Mouse (Mus musculus) limb, embryonic 10.5 days (tissue): ENCODE measurements around the gene Slc2a4. TPM values are rescaled to one million over a fixed set of nuclear protein-coding genes. Genes with fewer than 3 reads are reported as not detected.

Experiments
- DNase-seq: peaks from one replicate; pipeline ENCODE4 v3.0.0-alpha.2; 2017; ENCODE audit warnings: low spot score
- H3K27ac ChIP-seq: fragments of 300-500 bp; sonication (generic); 2 replicates; pipeline ENCODE4 v1.5.1; 2016; ENCODE audit warnings: mild to moderate bottlenecking
- H3K27me3 ChIP-seq: fragments of 300-500 bp; sonication (generic); 2 replicates; pipeline ENCODE4 v1.6.1; 2016; ENCODE audit warnings: low read depth, mild to moderate bottlenecking; ENCODE audit not compliant: poor library complexity, severe bottlenecking
- H3K36me3 ChIP-seq: fragments of 300-500 bp; sonication (generic); 2 replicates; pipeline ENCODE4 v1.6.1; 2016; ENCODE audit warnings: mild to moderate bottlenecking, moderate library complexity
- H3K4me1 ChIP-seq: fragments of 300-500 bp; sonication (generic); 2 replicates; pipeline ENCODE4 v1.6.1; 2016
- H3K4me3 ChIP-seq: fragments of 300-500 bp; sonication (generic); 2 replicates; pipeline ENCODE4 v1.5.1; 2016; ENCODE audit warnings: mild to moderate bottlenecking, moderate library complexity
- H3K9me3 ChIP-seq: fragments of 300-500 bp; sonication (generic); replicated peaks from 2 replicates; pipeline ENCODE4 v1.6.1; 2016; ENCODE audit warnings: mild to moderate bottlenecking
- WGBS: fragments of 180-500 bp; shearing (Covaris S2); methylation state at CpG from one replicate; pipeline ENCODE4 v1.1.7; 2016; 5-methylcytosine and 5-hydroxymethylcytosine counted together
- polyA plus RNA-seq: library from polyadenylated mRNA; unstranded; fragments of >200 nt; fragmentation: Nextera tagmentation; extraction: Ambion mirVana; gene quantifications from 2 replicates; pipeline ENCODE4 v1.2.1, GENCODE M21; 2016

Slc2a4 gene
- 19.9 and 29.3 TPM in 2 replicates for polyA plus RNA-seq

DNA sequence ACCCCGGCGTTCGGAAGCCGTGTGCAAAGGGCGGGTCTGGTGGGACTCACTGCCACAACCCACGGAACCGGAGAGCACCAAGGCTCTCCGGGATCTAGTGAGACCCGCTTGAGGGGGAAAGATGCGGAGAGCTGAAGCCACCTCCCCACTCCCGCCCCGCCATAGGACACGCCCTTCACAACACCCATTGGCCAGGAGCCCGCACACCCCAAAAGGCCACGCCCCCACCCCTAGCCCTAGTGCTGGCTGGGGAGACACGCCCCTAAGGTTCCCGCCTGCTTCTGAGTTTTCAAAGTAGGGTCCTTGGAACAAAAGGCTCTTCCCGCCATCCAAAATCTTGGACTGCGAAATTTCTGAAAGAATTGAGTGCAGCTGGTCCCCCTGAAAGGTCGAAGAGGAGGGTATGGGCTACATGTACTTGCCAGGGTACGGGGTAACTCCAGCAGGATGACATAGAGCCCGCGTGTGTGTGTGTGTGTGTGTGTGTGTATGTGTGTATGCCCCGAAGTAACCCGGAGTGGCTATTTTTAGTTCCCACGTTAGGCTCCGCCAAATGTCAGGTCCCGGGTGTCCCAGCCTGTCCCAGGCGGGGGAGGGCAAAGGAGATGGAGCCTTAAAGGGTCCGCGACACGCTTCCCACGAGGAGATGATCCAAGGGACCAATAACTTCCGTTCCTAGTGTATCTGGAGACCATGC, at the start of gene Slc2a4:
Gene Slc2a4, minus strand, starts transcription at position 123 of the 697 bp plus-strand sequence.
- DNase-seq: peak; percentile 96
- Histone ChIP-seq H3K27ac (peak within 1 kb of the TSS; percentile 96), H3K4me3 (peak within 1 kb of the TSS; percentile 57), H3K4me1 (peaks cover 31% of the 10 kb centered on the region), H3K27me3 (no peaks in the 10 kb centered on the region), H3K36me3 (peaks cover 34% of the 10 kb centered on the region), H3K9me3 (no peaks in the 10 kb centered on the region)
- under 1% methylated on average over 32 of the region's 34 CpGs for WGBS

DNA sequence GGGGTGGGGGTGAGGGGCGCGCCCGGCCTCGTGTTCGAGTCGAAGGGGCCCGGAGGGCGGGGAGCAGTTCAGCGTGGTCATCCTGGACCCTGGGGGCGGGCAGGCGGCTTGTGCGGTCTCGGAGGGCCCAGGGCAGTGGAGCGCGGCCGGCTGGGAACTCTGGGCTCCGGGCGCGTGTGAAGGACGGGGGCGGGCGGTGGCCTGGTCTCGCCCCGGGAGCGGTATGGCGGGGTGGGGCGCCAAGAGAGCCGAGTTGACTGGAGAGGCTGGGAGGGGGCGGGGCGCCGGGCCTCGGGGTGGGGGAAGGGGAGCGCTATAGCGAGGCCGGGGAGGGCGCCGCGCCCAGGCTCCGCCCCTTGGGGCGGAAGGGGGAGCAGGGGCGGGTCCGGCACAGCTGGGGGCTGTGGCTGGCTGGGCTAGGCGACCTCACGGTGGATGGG, 49.1 kb upstream of the Slc2a4 start:
- peak overlapping the region; percentile 98 for H3K4me3 ChIP-seq
- peaks cover 44% of the 10 kb centered on the region for H3K4me1 ChIP-seq
- H3K27me3 ChIP-seq: no peaks in the 10 kb centered on the region
- H3K27ac ChIP-seq: peak overlapping the region; percentile 98
- H3K9me3 ChIP-seq: no peaks in the 10 kb centered on the region
- DNase-seq: peak; percentile 95
- peaks cover 49% of the 10 kb centered on the region for H3K36me3 ChIP-seq
- under 1% methylated on average over 44 of the region's 44 CpGs for WGBS

DNA sequence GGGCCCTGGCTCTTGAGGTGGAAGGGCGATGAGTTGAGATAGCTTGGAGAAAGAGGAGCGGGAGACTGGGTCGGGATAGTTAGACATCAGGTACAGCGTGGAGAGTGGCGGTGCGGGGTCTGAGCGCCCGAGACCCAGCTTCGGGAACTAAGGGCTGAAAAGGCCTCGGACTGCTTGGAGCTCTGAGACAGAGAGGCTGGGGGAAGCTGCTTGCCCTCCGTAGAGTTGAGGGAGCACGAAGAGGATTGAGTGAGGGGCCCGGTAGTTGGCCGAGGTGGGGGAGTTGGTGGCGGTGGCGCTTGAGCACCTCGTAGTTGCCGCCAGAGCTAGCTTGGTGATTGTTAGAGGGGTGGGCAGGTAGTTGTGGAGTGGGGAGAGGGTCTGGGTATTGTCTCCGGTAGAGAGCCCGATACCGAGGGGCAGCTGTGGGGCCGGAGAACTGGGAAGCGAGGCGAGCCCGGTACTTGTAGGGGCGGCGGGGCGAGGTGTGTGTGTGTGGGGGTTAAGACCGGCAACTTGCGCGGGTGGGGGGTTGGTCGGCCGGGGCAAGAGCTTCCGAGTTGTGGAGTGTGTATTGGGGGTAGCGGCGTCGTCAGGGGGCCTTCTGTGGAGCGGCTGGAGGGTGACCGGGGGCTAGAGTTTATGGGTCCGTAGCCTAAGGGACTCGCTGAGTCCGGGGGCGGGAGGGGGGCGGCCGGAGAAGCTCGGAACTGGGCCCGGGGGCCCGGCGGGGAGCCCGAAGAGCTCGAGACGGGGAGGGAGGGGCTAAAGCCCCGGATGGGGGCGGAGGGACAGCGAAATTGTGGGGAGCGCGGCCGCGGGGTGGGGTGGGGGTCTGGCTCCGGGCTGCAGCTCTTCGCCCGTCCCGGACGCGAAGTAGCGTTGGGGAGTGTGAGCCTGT, 48.4 kb upstream of the Slc2a4 start:
- H3K9me3 ChIP-seq: no peaks in the 10 kb centered on the region
- H3K27me3 ChIP-seq: no peaks in the 10 kb centered on the region
- H3K36me3 ChIP-seq: peaks cover 49% of the 10 kb centered on the region
- under 1% methylated on average over 64 of the region's 66 CpGs for whole genome bisulfite sequencing
- peaks cover 38% of the 10 kb centered on the region for H3K4me1 ChIP-seq
- H3K27ac ChIP-seq: peak overlapping the region; percentile 98
- DNase-seq: peak; percentile 65
- peak overlapping the region; percentile 98 for H3K4me3 ChIP-seq

DNA sequence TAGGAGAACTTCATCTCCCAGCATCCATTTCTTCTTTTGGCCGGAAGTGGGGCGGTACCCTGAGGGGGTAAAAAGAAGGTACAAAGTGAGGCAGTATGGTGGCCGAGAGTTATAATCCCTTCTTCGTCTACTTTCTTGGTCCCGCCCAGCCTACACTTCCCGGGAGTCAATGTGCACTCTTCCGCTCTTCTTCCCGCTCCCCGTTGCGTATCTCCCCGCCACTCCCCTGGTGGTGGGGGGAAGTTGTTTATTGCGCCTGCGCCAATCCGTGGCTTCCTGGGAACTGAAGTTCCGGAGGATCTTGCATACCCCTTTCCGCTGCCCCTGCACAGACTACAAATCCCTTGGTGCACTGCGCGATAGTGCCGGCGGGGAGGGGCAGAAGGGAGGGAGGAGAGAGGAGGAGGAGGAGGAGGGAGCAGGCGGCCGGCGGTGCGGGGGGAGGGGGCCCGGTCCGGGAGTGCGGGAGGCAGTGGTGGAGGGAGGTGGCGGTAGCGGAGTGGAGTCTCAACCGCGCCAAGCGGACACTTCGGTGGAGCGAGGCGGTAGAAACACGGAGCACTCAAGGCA, 47.5 kb upstream of the Slc2a4 start, which contains the start of gene Phf23:
Gene Phf23, plus strand, starts transcription at position 387 of the 570 bp plus-strand sequence.
- no peaks in the 10 kb centered on the region for H3K9me3 ChIP-seq
- H3K36me3 ChIP-seq: peaks cover 49% of the 10 kb centered on the region
- DNase-seq: peak; percentile 97
- H3K27ac ChIP-seq: peak within 1 kb of the TSS; percentile 98
- H3K4me1 ChIP-seq: peaks cover 35% of the 10 kb centered on the region
- H3K4me3 ChIP-seq: peak within 1 kb of the TSS; percentile 98
- H3K27me3 ChIP-seq: no peaks in the 10 kb centered on the region
- 2% methylated on average over 36 of the region's 36 CpGs for WGBS

DNA sequence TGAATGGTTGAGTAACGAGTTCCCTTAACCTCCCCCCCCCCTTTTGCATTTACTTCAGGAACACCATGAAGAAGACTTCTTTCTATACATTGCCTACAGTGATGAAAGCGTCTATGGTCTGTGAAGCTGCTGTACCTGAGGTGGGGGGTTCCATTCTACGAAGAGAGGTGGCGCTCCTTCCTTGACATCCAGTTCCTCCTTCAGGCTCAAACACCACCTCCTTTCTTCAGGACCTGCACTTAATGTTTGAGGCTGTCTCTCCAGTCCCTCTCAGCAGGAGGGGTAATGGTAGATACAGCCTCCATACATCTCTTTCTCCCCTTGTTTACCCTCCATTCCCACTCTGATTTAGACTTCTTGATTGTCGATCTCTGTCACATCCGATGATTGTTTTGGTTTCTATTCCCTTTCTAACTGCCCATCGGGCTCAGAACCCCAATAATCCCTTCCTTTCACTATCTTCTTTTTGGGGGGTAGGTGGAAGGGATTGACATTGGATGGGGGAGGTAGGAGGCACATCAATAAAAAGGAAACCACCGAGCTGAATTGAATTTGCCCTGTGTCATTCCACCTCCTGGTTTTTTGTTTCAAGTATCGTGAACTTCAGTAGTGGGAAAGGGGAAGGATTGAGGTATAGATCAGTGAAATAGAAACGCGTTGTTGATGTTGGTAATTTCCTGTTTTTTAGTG, 46.6 kb upstream of the Slc2a4 start:
- H3K4me3 ChIP-seq: peak overlapping the region; percentile 98
- WGBS: 87% methylated on average over 11 of the region's 11 CpGs
- DNase-seq: no peak
- H3K9me3 ChIP-seq: no peaks in the 10 kb centered on the region
- H3K27ac ChIP-seq: no peak overlapping the region
- H3K36me3 ChIP-seq: peaks cover 50% of the 10 kb centered on the region
- no peaks in the 10 kb centered on the region for H3K27me3 ChIP-seq
- peaks cover 42% of the 10 kb centered on the region for H3K4me1 ChIP-seq

DNA sequence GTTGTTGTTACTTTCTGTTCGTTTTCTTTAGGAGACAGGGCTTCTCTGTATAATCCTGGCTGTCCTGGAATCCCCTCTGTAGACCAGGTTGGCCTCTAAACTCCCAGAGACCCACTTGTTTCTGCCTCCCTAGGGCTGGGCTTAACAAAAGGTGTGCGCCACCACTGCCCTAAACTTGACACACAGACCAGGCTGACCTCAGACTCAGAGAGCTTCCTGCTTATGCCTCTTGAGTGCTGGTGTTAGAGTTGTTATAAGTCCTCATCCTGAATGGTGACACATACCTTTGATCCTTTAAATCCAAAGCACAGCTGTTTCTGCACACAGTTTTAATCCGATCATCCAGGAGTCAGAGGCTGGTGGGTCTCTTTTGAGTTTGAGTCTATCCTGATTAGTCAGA, 44.9 kb upstream of the Slc2a4 start:
- Histone ChIP-seq H3K9me3 (no peaks in the 10 kb centered on the region), H3K4me3 (0 out of 2 replicates have a peak overlapping the region, but pooled peaks have one; percentile 69), H3K4me1 (peaks cover 32% of the 10 kb centered on the region), H3K36me3 (peaks cover 50% of the 10 kb centered on the region), H3K27ac (no peak overlapping the region), H3K27me3 (no peaks in the 10 kb centered on the region)
- WGBS: 87% methylated on average over 3 of the region's 3 CpGs
- no peak for DNase-seq

DNA sequence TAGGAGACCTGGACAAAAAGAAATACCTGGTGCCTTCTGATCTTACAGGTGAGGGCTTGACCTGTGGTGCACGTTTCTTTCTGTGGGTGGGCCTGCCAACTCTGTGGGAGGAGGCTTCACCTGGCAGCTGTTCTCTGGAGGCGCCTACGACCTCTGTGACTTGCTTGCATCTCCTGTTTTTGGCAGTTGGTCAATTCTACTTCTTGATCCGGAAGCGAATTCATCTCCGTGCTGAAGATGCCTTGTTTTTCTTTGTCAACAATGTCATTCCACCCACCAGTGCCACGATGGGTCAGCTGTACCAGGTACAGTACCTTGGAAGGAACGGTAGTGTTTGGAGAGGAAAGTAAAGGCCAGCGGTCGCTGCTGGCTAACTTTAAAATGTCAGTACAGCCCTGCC, 44.4 kb upstream of the Slc2a4 start:
- Histone ChIP-seq H3K36me3 (peaks cover 50% of the 10 kb centered on the region), H3K4me3 (peak overlapping the region; percentile 69), H3K27ac (no peak overlapping the region), H3K4me1 (peaks cover 27% of the 10 kb centered on the region), H3K27me3 (no peaks in the 10 kb centered on the region), H3K9me3 (no peaks in the 10 kb centered on the region)
- no peak for DNase-seq
- 85% methylated on average over 10 of the region's 10 CpGs for WGBS

DNA sequence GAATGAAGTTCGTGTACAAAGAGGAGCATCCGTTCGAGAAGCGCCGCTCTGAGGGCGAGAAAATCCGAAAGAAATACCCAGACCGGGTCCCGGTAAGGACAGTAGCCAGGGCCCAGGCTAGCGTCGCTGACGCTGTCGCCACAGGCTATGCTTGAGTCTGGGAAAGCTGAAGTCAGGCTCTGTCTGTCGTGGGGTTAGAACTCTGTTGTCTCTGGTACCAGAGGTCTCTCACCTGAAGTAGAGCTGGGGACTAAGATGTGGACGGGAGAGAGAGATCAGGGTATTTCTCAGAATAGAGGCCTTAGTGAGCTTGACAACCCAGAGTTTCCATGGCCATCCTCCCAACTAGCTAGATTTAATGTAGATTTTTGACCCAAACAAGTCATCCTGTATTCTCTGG, 43.7 kb upstream of the Slc2a4 start:
- no peak for DNase-seq
- H3K36me3 ChIP-seq: peaks cover 57% of the 10 kb centered on the region
- H3K27me3 ChIP-seq: no peaks in the 10 kb centered on the region
- peak overlapping the region; percentile 89 for H3K27ac ChIP-seq
- H3K9me3 ChIP-seq: no peaks in the 10 kb centered on the region
- WGBS: under 1% methylated on average over 15 of the region's 15 CpGs
- peak overlapping the region; percentile 69 for H3K4me3 ChIP-seq
- peaks cover 22% of the 10 kb centered on the region for H3K4me1 ChIP-seq

DNA sequence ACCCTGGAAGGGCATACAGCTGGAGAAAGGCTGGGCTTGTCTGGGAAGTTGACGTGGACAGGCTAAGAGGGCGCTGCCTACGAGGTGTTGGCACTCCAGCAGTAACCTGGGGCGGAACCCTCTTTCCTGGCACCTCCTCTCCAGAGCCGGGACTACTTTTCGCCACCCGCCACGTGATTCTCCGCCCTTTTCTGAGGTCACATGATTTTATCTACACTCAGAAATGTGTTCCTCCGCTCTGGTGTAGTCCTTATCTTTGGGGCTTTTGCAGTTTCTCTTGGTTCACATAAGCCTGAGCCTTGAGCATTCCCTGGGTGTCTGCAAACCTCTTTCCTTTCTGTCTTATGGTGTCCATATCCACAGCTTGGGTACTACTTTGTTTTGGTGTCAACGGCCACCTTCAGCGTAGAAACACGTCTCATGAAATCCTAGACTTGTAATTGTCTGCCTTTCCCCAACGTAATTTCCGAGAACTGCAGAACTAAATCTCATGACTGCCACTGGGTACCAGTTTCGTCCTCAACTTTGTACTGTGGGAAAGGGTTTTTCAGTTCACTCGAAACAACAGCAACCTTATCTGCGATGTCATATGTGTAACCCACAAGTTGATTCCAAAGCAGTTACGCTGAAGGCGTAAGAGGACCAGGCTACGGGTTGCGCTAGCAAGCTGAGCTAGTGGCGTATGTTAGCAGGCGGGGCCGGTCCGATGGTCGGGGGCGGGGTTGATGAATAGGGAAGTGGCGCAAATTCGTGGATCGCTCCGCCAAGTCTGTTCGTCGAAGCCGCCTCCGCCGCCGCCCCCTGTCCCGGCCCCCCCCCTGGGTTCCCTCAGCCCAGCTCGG, 43.1 kb upstream of the Slc2a4 start, which contains the start of gene Gabarap:
Gene Gabarap, plus strand, starts transcription at position 294 of the 842 bp plus-strand sequence.
- Histone ChIP-seq H3K4me3 (peak within 1 kb of the TSS; percentile 69), H3K4me1 (peaks cover 22% of the 10 kb centered on the region), H3K27ac (peak within 1 kb of the TSS; percentile 89), H3K9me3 (no peaks in the 10 kb centered on the region), H3K36me3 (peaks cover 63% of the 10 kb centered on the region), H3K27me3 (no peaks in the 10 kb centered on the region)
- under 1% methylated on average over 40 of the region's 40 CpGs for WGBS
- peak; percentile 96 for DNase-seq

DNA sequence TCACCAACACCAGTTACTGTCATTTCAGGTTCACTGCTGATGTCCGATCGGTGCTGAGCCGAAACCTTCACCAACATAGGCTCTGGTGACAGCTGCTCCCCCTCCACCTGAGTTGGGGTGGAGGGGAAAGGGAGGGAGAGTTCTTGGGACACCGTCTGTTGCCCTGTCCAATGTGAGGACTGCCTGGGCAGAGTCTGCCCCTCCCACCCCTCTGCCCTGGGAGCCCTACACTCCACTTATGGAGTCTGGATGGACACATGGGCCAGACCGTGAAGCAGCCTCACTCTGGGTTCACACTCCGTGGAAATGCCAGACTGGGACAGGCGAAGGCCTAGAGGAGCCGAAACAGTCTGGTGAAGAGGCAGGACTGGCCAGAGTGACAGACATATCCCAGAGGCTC, 42.0 kb upstream of the Slc2a4 start:
- no peak for DNase-seq
- Histone ChIP-seq H3K27ac (no peak overlapping the region), H3K36me3 (peaks cover 71% of the 10 kb centered on the region), H3K4me1 (peaks cover 19% of the 10 kb centered on the region), H3K4me3 (no peak overlapping the region), H3K9me3 (no peaks in the 10 kb centered on the region), H3K27me3 (no peaks in the 10 kb centered on the region)
- WGBS: 86% methylated on average over 8 of the region's 8 CpGs

DNA sequence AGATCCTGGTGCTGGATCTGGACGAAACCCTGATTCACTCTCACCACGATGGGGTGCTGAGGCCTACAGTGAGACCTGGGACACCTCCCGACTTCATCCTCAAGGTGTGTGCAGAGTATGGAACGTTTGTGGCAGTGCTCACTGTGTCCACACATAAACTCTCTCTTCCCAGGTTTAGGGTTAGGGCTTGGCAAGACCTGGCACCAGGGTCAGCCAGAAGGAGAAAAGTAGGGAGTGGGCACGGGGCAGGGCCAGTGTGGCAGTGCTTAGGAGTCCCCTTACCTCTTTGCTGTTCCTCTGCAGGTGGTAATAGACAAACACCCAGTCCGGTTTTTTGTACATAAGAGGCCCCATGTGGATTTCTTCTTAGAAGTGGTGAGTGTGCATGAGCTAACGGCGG, 36.4 kb upstream of the Slc2a4 start:
- no peaks in the 10 kb centered on the region for H3K9me3 ChIP-seq
- H3K4me1 ChIP-seq: peaks cover 22% of the 10 kb centered on the region
- 0 out of 2 replicates have a peak overlapping the region, but pooled peaks have one; percentile 6 for H3K4me3 ChIP-seq
- DNase-seq: no peak
- H3K36me3 ChIP-seq: peaks cover 65% of the 10 kb centered on the region
- no peak overlapping the region for H3K27ac ChIP-seq
- H3K27me3 ChIP-seq: no peaks in the 10 kb centered on the region
- WGBS: 90% methylated on average over 8 of the region's 8 CpGs
